Mouse (Mus musculus) midbrain, embryonic 12.5 days (tissue): ENCODE data around the gene Tprkb. TPM values are rescaled to one million over a fixed set of nuclear protein-coding genes. Genes with fewer than 3 reads are reported as not detected.
A peak's percentile ranks its signal among the peaks of the same experiment; 100 is the strongest.
"Not testable (repeated sequence)": the region's sequence is repeated elsewhere in the genome, so short reads cannot be mapped to it uniquely, and the experiment has no call there.

Experiments
- ATAC-seq: fragments of 200-750 bp; cut with Nextera tagmentation; 2 replicates; pipeline ENCODE4 v1.8.0; 2017; ENCODE audit warnings: low read depth, moderate TSS enrichment, moderate library complexity; ENCODE audit not compliant: low FRiP score
- H3K27ac ChIP-seq: fragments of 300-500 bp; sonication (generic); replicated peaks from 2 replicates; pipeline ENCODE4 v1.5.1; 2016; ENCODE audit warnings: mild to moderate bottlenecking
- H3K27me3 ChIP-seq: fragments of 300-500 bp; sonication (generic); 2 replicates; pipeline ENCODE4 v1.6.1; 2016; ENCODE audit warnings: mild to moderate bottlenecking
- H3K36me3 ChIP-seq: fragments of 300-500 bp; sonication (generic); 2 replicates; pipeline ENCODE4 v1.6.1; 2016
- H3K4me1 ChIP-seq: fragments of 300-500 bp; sonication (generic); 2 replicates; pipeline ENCODE4 v1.6.1; 2016
- H3K4me2 ChIP-seq: fragments of 300-500 bp; sonication (generic); replicated peaks from 2 replicates; pipeline ENCODE4 v1.6.1; 2016; ENCODE audit warnings: mild to moderate bottlenecking, moderate library complexity
- H3K4me3 ChIP-seq: fragments of 300-500 bp; sonication (generic); 2 replicates; pipeline ENCODE4 v1.5.1; 2016; ENCODE audit warnings: mild to moderate bottlenecking
- H3K9ac ChIP-seq: fragments of 300-500 bp; sonication (generic); replicated peaks from 2 replicates; pipeline ENCODE4 v1.6.1; 2016; ENCODE audit warnings: mild to moderate bottlenecking, moderate library complexity
- H3K9me3 ChIP-seq: fragments of 300-500 bp; sonication (generic); 2 replicates; pipeline ENCODE4 v1.6.1; 2016; ENCODE audit warnings: mild to moderate bottlenecking
- WGBS: fragments of 180-500 bp; shearing (Covaris S2); methylation state at CpG from one replicate; pipeline ENCODE4 v1.1.7; 2016; 5-methylcytosine and 5-hydroxymethylcytosine counted together
- polyA plus RNA-seq: library from polyadenylated mRNA; unstranded; fragments of >200 nt; fragmentation: Nextera tagmentation; extraction: Ambion mirVana; gene quantifications from 2 replicates; pipeline ENCODE4 v1.2.1, GENCODE M21; 2016

Tprkb gene
- polyA plus RNA-seq, 1 experiment from 2014 or later: 35.5 TPM

DNA sequence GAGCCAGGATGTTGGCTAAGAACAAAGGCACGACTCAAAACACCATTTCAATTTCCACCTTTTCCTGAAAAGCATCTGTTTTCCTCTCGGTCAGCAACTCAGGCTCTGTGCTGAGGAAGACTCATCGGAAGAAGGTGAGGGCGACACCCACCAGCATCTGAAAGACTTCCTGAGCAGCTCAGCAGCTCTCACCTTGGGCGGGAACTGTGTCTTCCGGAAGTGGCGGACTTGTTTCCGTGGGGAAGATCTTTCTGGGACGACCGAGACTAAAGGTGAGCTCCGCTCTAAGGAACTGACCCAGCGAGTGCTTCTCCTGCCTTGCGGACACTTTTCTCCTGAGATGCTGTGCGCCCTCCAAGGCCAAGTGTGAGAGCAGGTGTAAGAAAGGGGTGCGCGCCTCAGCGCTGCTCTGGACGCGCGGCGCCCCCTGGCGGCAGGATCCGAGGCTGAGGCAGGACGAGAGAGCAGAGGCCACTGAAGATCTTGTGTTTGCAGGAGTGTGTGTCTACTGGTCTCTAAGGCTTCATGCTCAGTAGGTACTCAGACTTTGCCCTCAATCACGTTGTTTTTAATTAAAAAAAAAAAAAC is 16.5 kb upstream of the Tprkb start:
- H3K4me1 ChIP-seq, H3K9ac ChIP-seq, ATAC-seq, H3K27ac ChIP-seq, H3K27me3 ChIP-seq, H3K4me2 ChIP-seq, H3K36me3 ChIP-seq, H3K4me3 ChIP-seq, H3K9me3 ChIP-seq: not testable (repeated sequence)
- WGBS: 75% methylated on average over 25 of the region's 25 CpGs

- H3K9me3 ChIP-seq: not testable (repeated sequence)
- 78% methylated on average over 7 of the region's 8 CpGs for WGBS
These were observed 12.8 kb upstream of the Tprkb start for GRCm38 (mm10) chr6:85898596-85899475.

DNA sequence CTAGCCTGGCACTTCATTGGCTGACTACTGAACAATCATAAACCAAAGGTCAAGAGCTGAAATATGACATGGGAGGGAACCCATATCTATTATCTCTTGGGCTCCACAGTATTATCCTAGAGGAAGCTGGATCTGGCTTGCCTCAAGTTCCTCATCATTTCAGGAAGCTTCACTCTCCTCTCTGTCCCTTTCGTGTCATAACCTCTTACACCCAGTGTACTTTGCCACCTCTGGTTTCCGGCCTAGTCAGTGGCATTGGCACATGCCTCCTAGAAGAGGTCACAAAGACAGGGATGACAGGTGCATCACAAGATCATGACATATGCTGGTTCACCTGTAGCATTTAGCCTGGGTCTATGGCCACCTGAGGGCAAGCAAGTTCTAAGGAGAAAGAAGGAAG is 9.4 kb upstream of the Tprkb start:
- Histone ChIP-seq H3K4me1 (0 out of 2 replicates have a peak, but pooled peaks cover 3% of the 10 kb centered on the region), H3K4me3 (no peak overlapping the region), H3K4me2 (no peak overlapping the region), H3K9me3 (no peaks in the 10 kb centered on the region), H3K27ac (no peak overlapping the region), H3K36me3 (no peaks in the 10 kb centered on the region), H3K9ac (no peak overlapping the region), H3K27me3 (no peaks in the 10 kb centered on the region)
- no peak for ATAC-seq
- 94% methylated on average over 2 of the region's 2 CpGs for WGBS

More at GRCm38 (mm10) chr6:85898596-85899475, 12.8 kb upstream of the Tprkb start:
- H3K4me2 ChIP-seq, H3K4me1 ChIP-seq, H3K36me3 ChIP-seq, ATAC-seq, H3K4me3 ChIP-seq, H3K9ac ChIP-seq, H3K27me3 ChIP-seq, H3K27ac ChIP-seq: not testable (repeated sequence)

- not testable (repeated sequence) for H3K27me3 ChIP-seq, H3K36me3 ChIP-seq, H3K9me3 ChIP-seq, H3K9ac ChIP-seq, H3K27ac ChIP-seq, H3K4me1 ChIP-seq
- 16% methylated on average over 20 of the region's 20 CpGs for WGBS
- ATAC-seq: peak; percentile 62; the same call in 1 of the 2 replicates
- peak within 1 kb of the TSS; percentile 43 for H3K4me2 ChIP-seq
- peak within 1 kb of the TSS; percentile 33 for H3K4me3 ChIP-seq
These were observed 7.0 kb upstream of the Tprkb start, which contains the start of gene Nat8f4 for GRCm38 (mm10) chr6:85904642-85905061. TSS of gene Nat8f4 (minus strand) at chr6:85904884.

GRCm38 (mm10) chr6:85906911-85907351 is 4.7 kb upstream of the Tprkb start:
- 76% methylated on average over 2 of the region's 2 CpGs for WGBS
- H3K9me3 ChIP-seq, ATAC-seq, H3K4me1 ChIP-seq, H3K27ac ChIP-seq, H3K4me2 ChIP-seq, H3K36me3 ChIP-seq, H3K27me3 ChIP-seq, H3K9ac ChIP-seq, H3K4me3 ChIP-seq: not testable (repeated sequence)

DNA sequence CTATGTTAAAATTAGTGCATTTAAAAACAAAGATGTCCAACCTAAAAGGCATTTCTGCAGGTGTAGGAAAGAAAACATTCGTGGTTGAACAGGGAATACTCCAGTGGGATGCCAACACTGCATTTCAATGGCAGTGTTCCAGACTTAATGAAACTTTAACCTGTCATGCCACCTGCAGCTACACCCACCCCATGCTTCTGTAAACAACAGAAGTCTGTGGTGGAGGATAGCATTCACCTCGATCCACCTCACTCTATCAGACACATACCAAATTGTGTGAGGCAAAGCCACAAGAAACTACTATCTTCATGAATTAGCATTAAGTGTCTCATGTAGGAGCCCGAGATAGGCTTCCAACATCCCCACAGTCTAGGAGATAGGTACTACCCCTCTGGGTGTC is 3.3 kb upstream of the Tprkb start:
- Histone ChIP-seq H3K36me3 (no peaks in the 10 kb centered on the region), H3K9ac (no peak overlapping the region), H3K4me1 (0 out of 2 replicates have a peak, but pooled peaks cover 3% of the 10 kb centered on the region), H3K9me3 (no peaks in the 10 kb centered on the region), H3K27me3 (no peaks in the 10 kb centered on the region), H3K4me3 (no peak overlapping the region), H3K27ac (no peak overlapping the region), H3K4me2 (no peak overlapping the region)
- no peak for ATAC-seq
- 79% methylated on average over 3 of the region's 3 CpGs for WGBS

DNA sequence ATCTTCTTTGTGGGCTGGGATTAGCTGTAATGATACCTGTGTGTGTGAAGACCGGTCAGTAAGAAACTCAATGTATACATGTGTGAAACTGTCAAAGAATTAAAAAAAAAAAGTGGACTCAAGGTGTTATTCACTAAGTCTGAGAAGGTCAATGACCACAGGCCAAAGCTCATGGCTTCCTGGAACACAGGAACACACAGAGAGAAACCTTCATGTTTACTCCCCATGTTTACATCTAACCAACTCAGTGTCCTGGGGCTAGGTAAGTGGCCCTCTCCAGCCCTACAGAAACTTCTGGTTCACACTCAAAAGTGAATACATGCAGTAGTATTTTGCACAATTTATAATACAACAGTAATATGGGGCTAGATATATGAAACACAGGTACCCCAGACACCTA is 2.0 kb upstream of the Tprkb start:
- Histone ChIP-seq H3K9me3 (no peaks in the 10 kb centered on the region), H3K36me3 (no peaks in the 10 kb centered on the region), H3K9ac (no peak overlapping the region), H3K27me3 (no peaks in the 10 kb centered on the region), H3K4me1 (peaks cover 4% of the 10 kb centered on the region), H3K4me3 (no peak overlapping the region), H3K27ac (no peak overlapping the region), H3K4me2 (no peak overlapping the region)
- WGBS: 88% methylated on average over 1 of the region's 1 CpGs
- ATAC-seq: no peak

DNA sequence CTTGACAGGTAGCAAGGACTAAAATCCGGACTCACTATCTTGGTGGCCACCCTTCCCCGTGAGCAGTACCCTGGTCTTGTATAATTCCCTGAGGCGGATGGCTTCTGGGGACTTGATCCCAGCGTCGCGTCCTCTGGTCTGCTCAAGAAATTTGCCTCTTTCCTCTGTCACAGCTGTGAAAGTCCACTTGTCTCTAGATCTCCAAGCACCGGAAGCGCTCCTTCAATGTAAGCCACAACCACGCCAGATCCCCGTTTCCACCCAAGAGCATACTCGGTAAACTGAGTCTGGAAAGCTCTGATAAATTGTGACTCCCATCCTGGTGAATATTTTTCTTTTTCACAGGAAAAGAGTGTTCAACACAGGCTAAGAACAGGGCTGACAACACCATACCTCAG is 3.5 kb downstream of the Tprkb start:
- H3K4me3 ChIP-seq: peak overlapping the region; percentile 64
- 5% methylated on average over 11 of the region's 11 CpGs for WGBS
- no peaks in the 10 kb centered on the region for H3K27me3 ChIP-seq
- peak overlapping the region; percentile 89 for H3K27ac ChIP-seq
- peak; percentile 7; the same call in 1 of the 2 replicates for ATAC-seq
- H3K4me2 ChIP-seq: peak overlapping the region; percentile 88
- peaks cover 14% of the 10 kb centered on the region for H3K4me1 ChIP-seq
- no peaks in the 10 kb centered on the region for H3K36me3 ChIP-seq
- H3K9ac ChIP-seq: peak overlapping the region; percentile 74
- no peaks in the 10 kb centered on the region for H3K9me3 ChIP-seq

DNA sequence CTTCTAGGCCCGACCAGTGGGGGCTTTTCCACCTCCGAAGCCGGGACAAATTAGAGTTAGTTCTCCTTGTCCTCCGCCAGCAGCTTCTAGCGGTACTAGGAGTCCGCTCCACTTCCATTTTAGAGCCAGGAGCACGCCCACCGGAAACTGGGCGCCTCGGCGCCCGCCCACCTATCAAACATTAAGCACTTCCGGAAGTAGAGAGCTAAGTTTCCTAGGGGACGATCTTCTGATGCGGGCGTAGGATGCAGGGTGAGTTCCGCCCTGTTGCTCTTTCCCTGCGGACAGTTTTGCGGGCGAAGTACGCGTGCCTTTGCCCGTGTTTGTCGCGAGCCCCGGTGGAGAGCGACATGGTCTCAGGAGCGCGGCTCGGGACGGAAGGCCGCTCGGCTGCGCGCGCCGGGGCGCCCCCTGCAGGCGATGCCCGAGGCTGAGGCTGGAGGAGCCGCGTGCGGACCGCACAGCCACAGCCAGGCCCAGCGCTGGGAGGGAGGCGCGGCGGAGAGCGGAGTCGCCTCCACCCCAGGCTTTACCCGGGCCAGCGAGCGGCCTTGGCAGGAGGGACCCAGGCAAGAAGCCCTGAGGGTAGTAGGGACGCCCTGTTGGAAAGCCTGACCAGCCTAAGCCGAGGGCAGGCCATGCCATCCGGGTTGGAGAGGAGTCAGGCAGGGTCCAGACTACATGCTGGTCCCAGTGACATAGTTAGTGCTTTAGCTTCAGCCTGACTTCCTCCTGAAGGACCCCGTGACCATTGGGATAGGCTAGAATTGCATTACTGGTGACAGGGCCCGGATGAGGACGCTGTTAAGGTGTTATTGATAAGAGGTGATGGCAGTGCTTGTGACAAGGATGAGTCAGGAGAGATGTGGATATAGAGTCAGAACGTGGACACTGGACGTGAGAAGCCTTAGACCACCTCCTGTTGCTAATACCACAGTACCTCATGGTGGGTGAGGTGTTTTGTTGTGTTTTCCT is 4.2 kb downstream of the Tprkb start, which contains the start of gene Nat8f1:
Nat8f1 (minus strand) TSS at position 149 of the 975 bp plus-strand sequence.
- not testable (repeated sequence) for H3K36me3 ChIP-seq, H3K9me3 ChIP-seq, H3K27me3 ChIP-seq
- 1% methylated on average over 57 of the region's 61 CpGs for WGBS
- Histone ChIP-seq H3K4me2 (peak within 1 kb of the TSS; percentile 88), H3K4me3 (peak within 1 kb of the TSS; percentile 64), H3K9ac (peak within 1 kb of the TSS; percentile 74), H3K4me1 (peaks cover 14% of the 10 kb centered on the region), H3K27ac (peak within 1 kb of the TSS; percentile 89)
- ATAC-seq: peak; percentile 97

GRCm38 (mm10) chr6:85916596-85916995 is 4.9 kb downstream of the Tprkb start:
- H3K36me3 ChIP-seq: 0 out of 2 replicates have a peak, but pooled peaks cover 3% of the 10 kb centered on the region
- no peak for ATAC-seq
- peaks cover 14% of the 10 kb centered on the region for H3K4me1 ChIP-seq
- H3K4me3 ChIP-seq: peak overlapping the region; percentile 64
- H3K9me3 ChIP-seq: no peaks in the 10 kb centered on the region
- peak overlapping the region; percentile 74 for H3K9ac ChIP-seq
- H3K27ac ChIP-seq: peak overlapping the region; percentile 89
- 86% methylated on average over 6 of the region's 6 CpGs for WGBS
- peak overlapping the region; percentile 88 for H3K4me2 ChIP-seq
- H3K27me3 ChIP-seq: no peaks in the 10 kb centered on the region

DNA sequence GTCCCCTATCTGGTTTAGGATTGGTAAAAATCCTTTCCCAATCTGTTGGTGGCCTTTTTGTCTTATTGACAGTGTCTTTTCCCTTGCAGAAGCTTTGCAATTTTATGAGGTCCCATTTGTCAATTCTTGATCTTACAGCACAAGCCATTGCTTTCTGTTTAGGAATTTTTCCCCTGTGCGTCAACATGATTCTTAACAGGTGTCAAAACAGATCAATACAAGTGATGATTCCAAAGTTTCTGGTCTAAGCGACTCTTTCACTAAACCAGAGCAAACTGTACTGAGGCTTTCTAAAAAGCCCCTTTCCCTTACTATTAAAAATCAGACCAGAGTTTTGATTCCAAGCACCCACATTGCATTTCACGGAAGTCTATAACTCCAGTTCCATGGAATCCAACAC is 6.7 kb downstream of the Tprkb start:
- not testable (repeated sequence) for ATAC-seq, H3K27ac ChIP-seq, H3K4me2 ChIP-seq, H3K27me3 ChIP-seq, H3K9me3 ChIP-seq, H3K9ac ChIP-seq, H3K36me3 ChIP-seq, H3K4me3 ChIP-seq
- peaks cover 14% of the 10 kb centered on the region for H3K4me1 ChIP-seq
- 97% methylated on average over 3 of the region's 3 CpGs for WGBS
